Mouse (Mus musculus) granulocyte monocyte progenitor cell, adult 5-6 weeks (primary cell): ENCODE measurements around the gene Pcdh9. TPM values are rescaled to one million over a fixed set of nuclear protein-coding genes. Genes with fewer than 3 reads are reported as not detected.

ENCODE experiments used
- ATAC-seq: replicated peaks from 2 replicates; pipeline ENCODE4 v1.8.0; 2016; ENCODE audit warnings: mild to moderate bottlenecking, moderate TSS enrichment, inconsistent platforms; ENCODE audit not compliant: poor library complexity, severe bottlenecking
- total RNA-seq, 2 experiments: library from RNA; stranded (forward) in 1 of 2; stranded (reverse) in 1 of 2; fragments of 200-712, 200-1000 nt in 1 of 2; fragments of >200 nt in 1 of 2; fragmentation: Nextera tagmentation in 1 of 2; gene quantifications; 2 replicates each; pipeline ENCODE4 v1.2.3; 2014 to 2017

Gene Pcdh9
- total RNA-seq, 2 experiments from 2014 or later = not detected

DNA sequence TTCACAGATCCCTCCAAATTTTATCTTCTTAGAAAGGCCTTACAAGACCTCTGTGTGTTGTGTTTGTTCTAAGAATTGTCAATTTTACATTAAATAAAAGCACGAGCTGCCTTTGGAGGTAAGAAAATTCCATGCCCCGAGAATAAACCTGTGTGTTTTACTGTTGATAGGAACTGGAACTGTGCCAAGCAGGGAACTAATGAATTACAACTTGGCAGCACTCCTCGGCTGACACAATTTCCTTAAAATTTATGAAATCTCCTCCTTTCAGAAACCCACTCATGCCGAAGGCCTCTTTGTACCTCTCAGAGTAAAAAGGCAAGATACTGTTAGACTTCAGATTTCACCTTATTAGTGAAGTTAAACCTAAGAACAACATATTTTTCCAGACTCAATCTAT is 72.9 kb downstream of the Pcdh9 start:
- no peak for ATAC-seq

DNA sequence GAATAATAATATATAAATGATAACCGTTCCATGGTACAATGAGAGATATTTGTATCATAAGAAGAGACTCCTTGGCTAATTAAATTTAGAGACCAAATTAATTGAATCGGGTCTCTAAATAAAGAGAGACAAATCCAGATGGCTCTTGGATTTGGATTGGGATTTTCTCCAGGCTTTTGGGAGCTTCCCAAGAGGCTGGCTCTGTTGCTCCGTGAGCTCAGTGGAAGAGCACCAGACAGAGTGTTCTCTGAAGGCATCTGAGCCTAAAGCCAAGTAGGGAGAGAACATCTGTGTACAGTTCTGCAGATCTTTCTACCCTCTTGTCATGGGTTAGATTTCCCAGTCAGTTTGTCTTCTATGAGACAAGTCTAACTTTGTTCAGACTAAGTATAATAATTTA is 95.9 kb downstream of the Pcdh9 start:
- no peak for ATAC-seq

DNA sequence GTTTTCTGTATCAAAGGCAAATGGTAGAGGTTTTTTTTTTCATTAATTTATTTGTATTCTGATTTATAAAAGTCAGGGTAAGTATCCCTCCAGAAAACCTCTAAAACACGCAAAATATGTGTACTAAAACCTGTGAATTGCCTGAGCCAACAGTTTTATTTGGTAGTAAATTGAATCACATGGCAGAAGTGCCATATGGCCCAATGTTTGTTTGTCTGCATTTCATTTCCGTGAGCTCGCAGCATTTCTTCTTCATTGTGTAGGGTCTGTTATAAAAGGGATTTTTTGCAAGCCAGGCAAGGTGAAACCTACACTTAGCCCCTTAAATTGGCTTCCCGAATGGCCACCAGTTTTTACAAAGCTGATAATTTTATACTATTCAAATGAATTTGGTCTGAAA is 104.2 kb downstream of the Pcdh9 start:
- no peak for ATAC-seq

DNA sequence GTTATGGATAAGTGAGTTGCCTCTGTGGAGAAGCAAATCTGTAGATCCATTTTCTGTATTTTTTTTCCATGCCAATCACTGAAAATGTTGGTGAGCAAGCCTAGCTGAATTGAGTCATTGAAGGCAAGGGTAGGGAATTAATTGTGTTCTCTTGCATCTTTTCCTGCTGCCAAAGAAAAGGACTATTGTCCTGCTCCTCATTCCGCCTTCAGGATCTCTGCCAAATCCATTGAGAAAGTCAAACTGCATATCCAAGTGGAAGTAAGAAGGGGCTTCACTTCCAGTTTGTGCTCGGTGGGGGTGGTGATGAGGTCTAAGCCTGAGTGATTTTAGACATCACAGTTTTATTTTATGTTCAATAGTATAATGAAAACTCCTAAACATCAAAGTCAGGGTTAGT is 105.4 kb downstream of the Pcdh9 start:
- no peak for ATAC-seq

DNA sequence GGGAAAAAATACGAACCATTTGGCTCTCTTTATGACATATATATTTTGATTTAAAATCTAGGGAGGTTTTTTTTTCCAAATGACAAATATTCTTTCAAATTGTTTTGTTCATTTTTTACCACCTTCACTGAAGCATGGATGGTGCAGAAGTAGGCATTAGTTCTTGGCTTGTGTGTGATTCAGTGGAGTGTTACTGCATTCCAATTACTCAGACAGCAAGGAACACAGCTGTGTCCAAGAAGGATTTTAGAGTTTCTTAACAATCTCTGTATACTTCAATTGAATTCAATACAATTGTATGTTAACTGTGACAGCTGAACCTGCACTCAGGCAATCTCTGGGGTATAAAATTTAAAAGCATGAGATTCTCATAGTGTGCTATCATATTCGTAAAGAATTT is 127.6 kb downstream of the Pcdh9 start:
- ATAC-seq = no peak

DNA sequence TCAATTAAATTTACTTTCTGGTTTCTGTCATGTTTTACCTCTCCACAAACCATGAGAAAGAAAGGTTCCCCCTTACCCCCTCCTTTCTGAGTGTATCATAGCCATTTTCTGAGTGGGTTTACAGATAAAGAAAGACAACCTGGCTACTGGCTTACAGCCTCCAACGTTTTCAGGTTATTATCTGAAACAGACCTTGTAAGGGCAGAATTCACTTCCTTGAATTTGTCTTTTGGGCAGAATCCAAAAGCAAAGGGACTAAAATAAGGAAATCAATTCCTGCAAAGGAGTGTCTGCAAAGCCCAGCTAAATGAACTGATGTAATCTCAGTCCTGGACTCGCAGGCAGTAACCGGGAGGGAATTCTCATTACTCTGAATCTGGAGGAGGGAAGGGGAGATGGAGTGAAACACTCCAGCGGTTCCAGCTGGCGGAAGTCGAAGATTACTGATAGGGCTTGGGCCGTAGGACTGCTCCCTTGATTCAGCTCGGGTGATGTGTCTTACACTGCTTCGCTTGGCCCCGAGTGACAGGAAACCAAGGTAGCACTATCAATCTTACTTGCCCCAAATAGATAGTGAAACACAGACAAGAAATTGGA is 156.3 kb downstream of the Pcdh9 start:
- ATAC-seq = no peak

DNA sequence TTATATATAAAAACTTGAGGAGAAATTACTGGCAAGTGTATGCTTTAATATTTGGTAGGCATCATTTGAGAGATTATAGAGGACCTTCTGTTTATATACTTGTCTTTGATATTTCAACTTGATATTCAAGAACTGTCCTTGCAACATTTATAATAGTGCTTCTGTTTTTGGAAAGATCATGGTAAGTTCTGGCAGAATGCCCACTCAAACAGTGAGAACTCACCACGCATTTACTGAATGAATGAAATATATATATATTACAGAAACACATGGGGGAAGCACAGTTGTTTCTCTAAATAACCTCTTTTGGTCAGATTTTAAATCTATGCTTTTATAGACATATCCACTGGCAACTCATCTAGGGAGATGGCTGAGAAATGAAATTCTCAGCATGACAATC is 164.7 kb downstream of the Pcdh9 start:
- no peak for ATAC-seq

DNA sequence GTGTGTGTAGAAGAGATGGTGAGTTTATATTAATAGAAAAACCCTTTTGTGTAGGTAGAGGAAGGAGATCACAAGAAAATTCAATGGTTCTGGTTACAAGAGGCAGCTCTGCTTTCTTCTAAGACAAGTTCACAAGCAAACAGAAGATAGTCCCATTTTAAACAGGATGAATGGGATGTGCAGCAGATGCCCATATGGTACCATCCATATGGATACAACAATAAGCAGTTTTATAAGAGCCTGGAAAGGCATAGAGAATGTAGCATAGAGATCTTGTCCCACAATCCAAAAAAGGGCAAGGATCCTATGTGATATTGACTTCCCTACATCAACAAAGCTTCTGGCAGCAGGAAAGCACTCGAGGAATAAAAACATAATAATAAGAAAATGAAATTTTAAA is 171.3 kb downstream of the Pcdh9 start:
- no peak for ATAC-seq

DNA sequence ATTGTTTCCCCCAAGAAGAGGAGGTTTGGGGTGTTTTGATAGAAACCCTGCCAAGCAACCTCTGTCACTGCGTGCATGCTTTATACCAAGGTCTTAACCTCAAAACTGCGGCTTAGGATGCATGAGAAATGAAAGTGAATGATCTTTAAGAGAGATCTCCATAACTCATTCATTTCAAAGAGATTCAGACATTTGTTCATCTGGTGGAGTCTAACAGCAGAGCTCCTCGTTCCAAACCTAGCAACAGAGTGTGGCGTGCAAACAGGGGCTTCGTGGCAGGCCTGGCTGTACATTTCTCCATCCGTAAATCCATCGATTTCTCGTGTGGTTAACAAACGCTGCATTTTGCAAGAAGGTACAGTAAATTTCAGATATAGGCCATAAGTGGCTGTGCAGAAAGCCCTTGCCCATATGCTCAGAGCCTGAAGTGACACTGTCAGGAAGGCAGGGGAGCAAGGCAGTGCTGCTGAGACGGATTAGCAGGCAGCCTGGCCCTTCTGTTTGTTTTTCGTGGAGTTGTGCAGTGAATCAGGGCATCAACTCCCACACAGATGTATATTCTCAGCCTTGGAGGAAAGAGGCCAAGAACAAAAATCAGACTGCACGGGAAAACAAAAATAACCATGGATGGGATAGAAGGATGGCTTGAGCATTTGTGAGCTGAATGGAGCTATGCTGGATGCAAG is 177.1 kb downstream of the Pcdh9 start:
- no peak for ATAC-seq

DNA sequence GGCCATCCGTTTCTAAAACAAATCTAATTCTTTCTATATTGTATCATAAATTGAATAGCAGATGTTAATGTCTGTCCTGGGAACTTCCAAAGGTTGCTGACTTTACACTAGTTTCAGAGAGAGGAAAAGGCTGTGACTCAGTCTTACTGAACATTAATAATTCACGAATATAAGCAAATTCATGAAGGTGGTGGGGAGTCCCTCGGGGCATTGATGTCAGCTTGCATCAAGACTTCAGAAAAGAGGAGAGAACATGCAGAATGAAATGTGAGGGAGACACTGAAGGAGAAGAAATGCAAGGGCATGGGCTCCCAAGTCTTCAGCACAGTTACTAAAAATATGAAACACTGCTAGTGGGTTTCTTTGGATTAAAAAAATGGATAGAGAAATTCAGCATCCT is 181.8 kb downstream of the Pcdh9 start:
- ATAC-seq = no peak

DNA sequence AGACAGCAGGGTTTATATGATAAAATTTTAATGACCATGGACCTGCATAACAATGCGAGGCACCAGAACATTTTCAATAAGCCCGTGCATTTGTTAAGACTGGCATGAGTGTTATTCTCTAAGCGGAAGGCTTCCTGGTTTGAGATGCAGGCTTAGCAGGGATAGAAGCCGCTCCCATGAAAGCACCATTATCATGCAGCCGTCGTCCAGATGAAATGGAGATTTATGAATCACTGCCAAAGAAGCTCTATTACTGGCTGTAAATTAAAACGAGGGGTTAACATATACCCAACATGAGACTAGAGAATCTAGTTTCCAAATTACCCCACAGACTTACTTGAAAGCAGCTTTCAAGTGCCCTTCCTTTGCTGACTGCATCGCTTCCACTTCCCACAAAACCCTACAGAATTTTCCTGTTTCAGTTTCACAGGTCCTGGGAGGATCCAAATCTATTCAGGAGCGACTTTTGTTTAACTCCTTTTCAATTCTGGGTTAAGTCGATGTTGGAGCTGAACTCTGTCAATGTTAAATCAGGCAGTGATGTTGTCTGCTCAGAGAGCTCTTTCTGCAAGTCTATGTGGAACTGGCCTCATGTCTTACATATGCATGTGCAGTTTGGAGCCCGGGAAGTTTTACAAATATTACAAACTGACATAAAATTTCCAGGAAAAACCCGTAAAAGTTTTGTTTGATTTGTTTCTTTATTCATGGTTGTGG is 188.9 kb downstream of the Pcdh9 start:
- no peak for ATAC-seq

DNA sequence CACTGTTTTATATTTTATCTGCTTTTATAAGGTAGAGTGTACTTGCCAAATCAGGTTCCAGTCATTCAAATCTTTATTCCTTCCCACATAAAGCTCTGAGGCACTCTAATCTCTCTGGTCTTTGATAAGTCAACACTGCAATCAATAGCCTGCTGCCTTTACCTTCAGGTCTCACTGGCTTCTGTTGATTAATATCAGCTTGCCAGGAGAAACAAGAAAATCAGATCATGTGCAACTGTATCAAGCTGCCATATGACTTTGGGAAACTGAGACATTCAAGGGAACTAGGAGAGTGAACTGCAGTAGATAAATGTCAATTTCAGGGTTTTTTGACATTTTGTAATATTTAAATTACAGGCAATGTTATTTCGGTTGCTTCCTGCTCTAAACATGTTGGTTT is 189.6 kb downstream of the Pcdh9 start:
- no peak for ATAC-seq

DNA sequence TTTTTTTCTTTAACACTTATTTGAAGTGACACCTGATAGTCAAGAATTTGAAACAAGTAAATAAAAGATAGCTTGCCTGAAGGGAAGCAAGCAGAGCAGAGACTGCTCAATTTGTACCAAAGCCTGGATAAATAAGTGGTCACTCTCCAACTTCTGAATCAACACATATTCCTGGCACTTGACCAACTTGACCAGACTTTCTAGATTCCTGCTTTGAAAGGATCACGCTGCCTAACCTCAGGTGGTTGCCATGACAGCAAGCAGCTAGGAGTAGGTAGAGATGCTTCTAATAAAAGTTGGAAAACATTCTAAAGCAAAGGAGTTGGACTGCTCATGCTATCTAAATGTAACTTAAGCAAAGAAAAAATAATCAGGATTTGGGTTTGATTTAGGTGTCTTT is 205.8 kb downstream of the Pcdh9 start:
- ATAC-seq = no peak

DNA sequence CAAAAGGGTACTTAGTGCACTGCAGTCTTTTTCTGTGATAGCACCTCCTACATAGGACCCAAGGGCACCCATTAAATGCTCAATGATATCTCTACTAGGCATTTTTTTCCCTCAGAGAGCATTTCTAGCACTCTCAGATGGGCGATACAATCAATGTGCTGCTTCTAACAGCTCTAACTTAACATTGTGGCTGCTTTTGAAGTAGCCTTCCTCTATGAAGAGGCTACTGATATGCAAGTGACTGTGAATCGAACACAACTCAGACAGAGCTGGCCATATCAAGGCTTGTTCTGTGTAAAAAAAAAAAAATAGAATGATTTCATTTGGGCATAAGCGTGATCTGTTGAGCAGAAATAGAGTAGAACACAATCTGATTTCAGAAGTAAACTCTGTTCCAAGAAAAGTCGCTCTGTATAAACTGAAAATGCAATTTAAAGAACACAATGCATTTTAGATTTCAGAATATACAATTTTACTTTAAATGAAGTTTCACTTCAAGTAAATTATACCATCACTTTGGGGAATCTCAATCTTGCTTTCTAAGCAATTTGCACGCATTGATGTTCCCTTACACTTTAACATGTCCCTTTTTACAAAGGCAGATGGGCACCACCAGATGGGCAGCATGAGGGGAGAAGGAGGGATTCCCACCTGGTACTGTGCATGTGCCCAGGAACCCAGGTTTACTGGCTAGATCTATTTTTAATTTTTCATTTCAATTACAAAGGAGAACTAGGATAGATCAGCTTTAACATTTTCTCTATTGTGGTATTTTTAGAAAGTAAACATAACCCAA is 215.0 kb downstream of the Pcdh9 start:
- no peak for ATAC-seq

DNA sequence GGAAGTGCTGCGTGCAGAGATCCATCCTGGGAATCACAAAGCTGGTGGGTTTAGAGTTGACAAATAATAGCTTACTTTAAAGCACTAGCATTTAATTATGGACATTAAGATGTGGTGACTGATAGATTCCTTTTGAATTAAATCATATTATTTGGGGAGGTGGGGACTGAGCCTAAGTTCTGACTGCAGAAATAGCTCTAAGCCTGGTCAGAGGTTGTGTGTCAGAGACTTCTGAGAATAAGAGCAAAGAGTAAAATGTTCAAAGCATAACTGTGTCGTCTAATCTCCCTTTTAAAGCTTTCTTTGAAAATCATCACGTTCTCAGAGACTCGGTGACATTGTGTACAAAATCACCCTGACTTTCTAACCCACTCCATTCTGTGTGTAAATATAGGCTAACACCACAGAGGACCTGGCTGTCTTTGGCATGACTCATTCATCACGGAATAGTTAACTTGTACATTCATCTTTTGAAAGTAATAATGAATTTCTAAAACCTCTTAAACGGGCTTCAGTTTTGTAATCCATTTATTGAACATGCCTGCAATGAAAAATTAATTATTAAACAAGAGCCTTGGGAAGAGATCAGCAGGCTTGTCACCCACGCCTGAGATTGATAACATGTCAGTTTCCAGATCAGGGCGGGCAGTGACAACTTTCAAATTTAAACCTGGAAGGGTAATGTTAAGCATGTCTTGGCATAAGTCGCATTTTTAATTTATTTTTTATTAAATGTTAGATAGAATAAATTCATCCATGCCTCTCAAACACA is 236.3 kb downstream of the Pcdh9 start:
- no peak for ATAC-seq

DNA sequence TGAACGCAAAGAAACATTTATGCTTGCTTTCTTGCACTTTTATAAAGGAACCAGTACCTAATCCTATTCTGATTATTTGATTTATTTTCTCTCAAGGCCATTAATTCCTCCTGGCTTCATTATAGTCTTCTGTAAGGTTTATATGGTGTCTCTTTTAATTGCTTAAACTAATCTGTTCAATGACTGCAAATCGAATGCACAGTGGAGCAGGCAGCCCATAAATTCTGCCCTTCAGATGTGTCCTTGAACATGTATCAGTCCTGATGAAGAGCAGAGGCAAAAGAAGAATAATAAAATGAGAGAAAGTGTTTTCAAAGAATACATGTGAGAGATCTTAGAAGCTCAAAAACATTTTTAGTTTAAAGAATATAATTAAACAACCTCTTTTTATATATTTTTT is 263.2 kb downstream of the Pcdh9 start:
- ATAC-seq = no peak

DNA sequence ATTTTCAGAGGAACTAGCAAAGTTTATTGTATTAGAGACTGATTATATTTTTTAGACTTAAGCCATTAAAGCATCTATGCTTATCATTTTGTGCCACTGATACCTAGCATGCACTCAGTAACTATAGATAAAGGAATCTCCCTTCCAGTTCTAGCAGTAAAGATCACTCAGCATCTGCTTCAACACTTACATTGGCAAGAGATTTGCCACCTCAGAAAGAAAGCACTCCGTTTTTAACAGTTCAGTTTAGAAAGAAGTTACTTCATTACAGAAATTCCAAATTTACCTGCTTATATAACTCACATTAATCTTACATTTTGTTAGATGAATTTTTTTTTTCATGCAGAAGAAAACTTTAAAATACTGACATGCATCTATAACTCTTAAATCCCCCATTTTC is 266.3 kb downstream of the Pcdh9 start:
- ATAC-seq = no peak

DNA sequence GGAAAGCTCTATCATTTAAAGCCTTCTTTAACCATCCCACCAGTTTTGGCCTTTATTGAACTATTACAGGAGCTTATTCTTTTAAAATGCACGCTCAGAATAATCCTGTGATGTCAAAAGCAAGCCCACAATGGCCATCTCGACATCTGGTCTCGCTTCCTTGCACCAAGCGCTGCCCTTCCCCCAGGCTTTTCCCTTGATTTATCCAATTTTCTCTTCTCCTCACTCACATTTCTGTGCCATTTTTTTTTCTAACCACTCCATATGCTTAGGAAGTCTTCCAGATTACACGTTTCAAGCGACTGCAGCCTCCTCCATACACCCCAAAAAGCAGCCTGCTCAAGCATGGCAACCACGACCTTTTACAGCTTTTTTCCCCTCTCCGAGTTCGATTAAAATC is 269.3 kb downstream of the Pcdh9 start:
- no peak for ATAC-seq

DNA sequence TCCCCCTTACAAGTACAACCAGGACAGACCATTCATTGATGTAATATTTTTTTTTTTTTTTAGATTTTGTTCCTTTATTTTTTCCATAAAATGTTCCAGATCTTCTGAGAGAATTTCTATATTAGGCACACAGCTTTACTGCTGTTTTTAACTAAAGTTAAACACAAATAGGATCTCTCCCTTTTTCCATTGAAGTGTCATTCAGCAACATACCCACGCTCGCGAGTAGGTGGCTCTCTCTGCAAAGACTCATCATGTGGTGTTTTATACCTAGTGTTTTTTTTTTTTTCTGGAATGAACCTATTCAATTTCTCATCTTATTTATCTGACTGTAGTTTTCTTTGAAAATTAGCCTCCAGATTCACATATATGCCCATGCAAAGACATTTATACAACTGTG is 282.9 kb downstream of the Pcdh9 start:
- ATAC-seq = no peak

DNA sequence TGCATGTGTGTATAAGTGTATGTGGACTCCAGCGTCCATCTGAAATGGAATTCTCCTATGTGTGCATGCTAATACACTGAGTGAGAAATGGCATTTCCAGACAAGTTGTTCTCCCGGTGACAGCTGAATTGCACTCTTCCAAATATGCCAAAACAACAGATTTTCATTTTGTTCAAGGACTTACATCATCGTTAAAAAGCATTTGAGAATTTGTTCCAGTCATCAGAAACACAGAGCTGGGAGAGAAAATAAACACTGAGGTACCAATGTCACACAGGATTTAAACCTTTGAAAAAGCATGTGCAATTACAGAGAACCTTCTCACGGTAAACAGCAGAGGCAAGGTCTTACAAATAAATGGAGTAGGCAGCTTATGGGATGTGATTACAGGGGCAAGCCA is 290.5 kb downstream of the Pcdh9 start:
- ATAC-seq = no peak
